Mouse (Mus musculus) spleen, postnatal 14 days (tissue): ENCODE measurements around the gene Dclk1.

ENCODE experiments used
- DNase-seq, 2 experiments: peaks; one replicate each; pipeline ENCODE4 v3.0.0; 2021 to 2022; ENCODE audit warnings: low spot score in 2 of 2

Gene Dclk1

GRCm38 (mm10) chr3:55449148-55449547 lies 207.0 kb downstream of the Dclk1 start:
- no peak for DNase-seq

DNA sequence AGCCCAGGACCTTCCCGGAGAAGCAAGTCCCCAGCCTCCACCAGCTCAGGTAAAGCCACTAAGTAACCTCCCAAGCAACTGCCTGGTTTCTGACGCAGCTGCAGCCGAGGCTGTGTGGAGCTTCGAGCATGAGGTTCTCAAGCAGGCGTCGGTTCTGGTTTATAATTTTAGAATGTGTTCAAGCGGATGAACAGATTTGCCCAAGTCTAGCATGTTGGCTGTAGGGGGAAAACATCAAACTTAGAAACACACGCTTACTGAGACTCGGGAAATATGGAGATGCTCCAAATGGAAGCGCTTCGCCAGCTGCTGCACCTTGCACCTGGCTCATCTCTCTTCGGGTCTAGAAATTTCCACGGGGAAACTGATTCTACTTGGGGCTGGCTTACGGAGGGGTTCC lies 208.9 kb downstream of the Dclk1 start:
- DNase-seq, result no peak

DNA sequence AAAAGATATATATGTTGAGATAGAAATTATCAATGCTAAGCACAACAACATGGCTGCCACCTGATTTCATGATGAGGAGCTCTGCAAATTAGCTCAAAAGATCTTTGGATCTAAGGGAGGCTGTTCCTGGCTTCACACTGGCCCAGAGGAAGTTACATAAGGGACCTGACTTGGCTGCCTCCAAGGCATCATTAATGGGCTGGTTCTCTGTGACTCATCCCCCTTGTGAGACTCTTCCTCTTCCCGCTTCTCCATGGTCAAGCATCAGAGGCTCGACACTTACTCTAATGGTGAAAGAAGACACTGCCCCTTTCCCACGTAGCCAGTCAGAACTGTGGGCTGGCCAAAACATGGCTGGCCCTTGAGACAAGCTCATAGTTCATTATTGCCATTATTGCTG lies 209.7 kb downstream of the Dclk1 start:
- no peak for DNase-seq

GRCm38 (mm10) chr3:55452464-55452863 lies 210.3 kb downstream of the Dclk1 start:
- DNase-seq, result no peak

GRCm38 (mm10) chr3:55461092-55461491 lies 218.9 kb downstream of the Dclk1 start:
- DNase-seq, result no peak

GRCm38 (mm10) chr3:55461685-55462655 lies 219.8 kb downstream of the Dclk1 start:
- DNase-seq, result no peak

GRCm38 (mm10) chr3:55462904-55463668 lies 220.9 kb downstream of the Dclk1 start:
- no peak for DNase-seq

- no peak for DNase-seq
These were observed 222.1 kb downstream of the Dclk1 start for GRCm38 (mm10) chr3:55464226-55464625.

DNA sequence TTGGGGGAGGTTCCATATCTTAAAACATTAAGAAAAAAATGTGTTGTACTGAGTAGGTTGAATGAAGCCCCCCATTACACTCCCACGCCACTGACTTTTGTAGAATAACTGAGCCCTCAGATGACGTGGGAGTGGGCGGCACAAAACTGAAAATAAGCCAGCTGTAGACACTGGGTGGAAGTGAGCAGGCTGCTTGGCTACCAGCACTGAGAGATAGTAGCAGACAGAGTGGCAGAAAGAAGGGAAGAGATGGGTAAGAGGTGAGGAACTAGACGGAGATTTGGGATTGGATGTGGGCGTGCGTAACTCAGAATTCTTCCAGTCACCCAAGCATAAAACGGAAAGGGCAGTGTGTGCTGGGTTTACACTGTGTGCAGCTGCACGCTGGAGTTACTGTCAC lies 223.6 kb downstream of the Dclk1 start:
- DNase-seq, result no peak

DNA sequence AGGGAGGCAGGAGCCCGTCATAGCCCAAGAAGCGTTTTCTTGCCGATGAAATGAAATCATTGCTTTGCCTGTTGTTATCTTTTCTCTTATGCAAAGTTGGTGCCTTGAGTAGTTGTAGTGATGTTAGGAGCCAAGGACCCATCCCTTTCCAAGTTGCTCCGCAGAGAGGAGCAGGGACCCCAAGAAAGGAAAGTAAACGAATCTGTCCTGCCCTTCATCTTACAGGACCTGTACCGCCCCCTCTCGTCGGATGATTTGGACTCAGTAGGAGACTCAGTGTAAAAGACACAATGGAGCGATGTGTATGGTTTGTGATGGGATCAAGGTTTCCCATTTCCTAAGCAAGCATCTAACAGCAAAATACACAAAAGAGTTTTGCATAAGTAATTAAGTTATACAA lies 224.2 kb downstream of the Dclk1 start:
- no peak for DNase-seq

- no peak for DNase-seq
These were observed 229.9 kb downstream of the Dclk1 start, which contains the start of gene Gm21954 for GRCm38 (mm10) chr3:55472110-55472509. Gene Gm21954 (minus strand): TSS chr3:55472210.

DNA sequence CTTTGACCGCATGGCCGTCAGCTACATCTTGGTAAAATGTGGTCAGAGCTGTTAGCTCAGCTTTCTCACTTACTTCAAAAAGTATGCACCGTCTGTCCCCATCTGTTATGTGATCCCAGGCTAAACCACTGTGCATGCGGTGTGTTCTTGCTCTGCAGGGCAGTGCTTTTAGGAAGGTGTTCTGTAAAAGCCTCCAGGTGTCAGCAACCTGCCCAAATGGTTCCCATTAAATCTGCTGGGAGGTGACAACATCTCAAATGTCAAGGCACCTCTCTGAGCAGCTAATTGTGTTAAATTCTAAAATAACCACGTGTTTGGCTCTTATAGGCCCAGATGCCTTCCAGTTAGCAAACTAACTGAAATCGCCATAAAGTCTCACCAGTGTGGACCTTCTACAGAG lies 231.0 kb downstream of the Dclk1 start:
- DNase-seq, result no peak

DNA sequence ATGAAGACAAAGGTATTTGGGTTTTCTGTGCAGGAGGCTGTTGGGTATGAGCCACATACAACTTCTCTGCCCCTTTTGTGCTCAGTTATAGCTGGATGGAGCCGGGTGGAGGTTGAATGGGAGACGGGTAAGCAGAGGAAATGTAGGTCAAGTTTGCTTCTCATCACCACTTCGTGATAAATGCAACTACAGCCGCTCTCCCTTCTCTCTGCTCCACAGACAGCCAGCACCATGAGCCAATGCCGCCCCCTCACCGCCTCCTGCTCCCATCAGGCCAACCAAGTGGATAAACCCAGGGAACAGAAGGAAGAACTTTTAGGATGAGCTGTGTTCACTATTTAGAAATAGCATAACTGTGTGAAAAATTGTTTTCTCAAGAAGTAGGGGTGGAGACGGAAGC lies 234.5 kb downstream of the Dclk1 start:
- no peak for DNase-seq

- no peak for DNase-seq
These were observed 237.1 kb downstream of the Dclk1 start for GRCm38 (mm10) chr3:55479306-55479705.

DNA sequence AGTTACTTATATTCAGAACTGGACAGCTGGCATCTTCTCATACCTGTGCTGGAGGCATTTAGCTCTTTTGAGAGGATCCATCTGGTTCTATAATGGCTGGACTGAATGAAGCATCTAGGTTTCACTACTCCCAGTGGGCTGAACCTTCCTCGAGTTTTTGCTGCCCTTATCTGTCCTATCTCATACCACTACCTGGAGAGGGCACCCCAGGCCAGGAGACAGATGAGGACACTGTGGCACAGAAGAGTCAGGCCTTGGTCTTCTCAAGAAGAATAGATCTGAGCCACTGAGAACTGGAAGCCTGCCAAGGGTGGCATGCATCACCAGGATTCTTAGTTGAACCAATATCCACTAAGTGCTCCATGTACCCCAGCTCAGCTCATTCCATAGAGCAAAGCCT lies 239.0 kb downstream of the Dclk1 start:
- no peak for DNase-seq

GRCm38 (mm10) chr3:55483328-55483727 lies 241.2 kb downstream of the Dclk1 start:
- no peak for DNase-seq

- no peak for DNase-seq
These were observed 247.2 kb downstream of the Dclk1 start for GRCm38 (mm10) chr3:55489231-55489990.

- DNase-seq, result no peak
These were observed 249.9 kb downstream of the Dclk1 start for GRCm38 (mm10) chr3:55492021-55492420.

- no peak for DNase-seq
These were observed 252.2 kb downstream of the Dclk1 start for GRCm38 (mm10) chr3:55494348-55494747.

GRCm38 (mm10) chr3:55495231-55495630 lies 253.1 kb downstream of the Dclk1 start:
- DNase-seq, result no peak

DNA sequence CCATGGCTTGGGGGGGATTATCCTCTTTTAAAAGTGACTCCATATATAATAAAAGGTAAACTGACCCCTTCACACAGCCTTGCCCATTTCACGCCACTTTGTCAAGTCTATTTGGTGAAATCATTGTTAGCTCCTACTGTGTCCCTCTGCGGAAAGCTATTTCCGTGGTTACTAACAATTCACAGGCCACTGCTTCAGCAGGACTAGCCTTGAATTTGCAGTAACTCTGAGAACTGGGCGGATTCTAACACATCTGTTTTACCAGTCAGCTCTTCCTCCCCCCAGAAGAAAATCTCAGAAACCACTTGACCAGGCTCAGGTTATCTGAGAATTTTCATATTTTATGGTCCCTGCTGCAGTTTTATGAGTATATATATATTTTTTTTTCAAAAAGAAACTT lies 253.7 kb downstream of the Dclk1 start:
- DNase-seq, result no peak

GRCm38 (mm10) chr3:55496462-55496941 lies 254.3 kb downstream of the Dclk1 start:
- DNase-seq, result no peak
